Mouse (Mus musculus): ENCODE measurements at regions not wholly inside any gene's neighbourhood (a gene's known extent, or its start where the extent isn't known, plus 50 kb on each side); places are given as distances from the start of the nearest gene placed in this dataset.
A peak's percentile ranks its signal among the peaks of the same experiment; 100 is the strongest.

GRCm38 (mm10) chr5:82472146-82472545 is 882.8 kb downstream of the Tecrl start:
- Histone ChIP-seq H3K9me3 (no peaks in the 10 kb centered on the region), H3K4me2 (replicated peaks) (no peak overlapping the region), H3K9ac (replicated peaks) (no peak overlapping the region), H3K4me1 (no peaks in the 10 kb centered on the region), H3K27ac (replicated peaks) (no peak overlapping the region), H3K4me3 (no peak overlapping the region), H3K27me3 (no peaks in the 10 kb centered on the region), H3K36me3 (no peaks in the 10 kb centered on the region)
- ATAC-seq (replicated peaks), result no peak
- WGBS, result 80% methylated on average over 2 of the region's 2 CpGs

- Histone ChIP-seq H3K27ac (replicated peaks) (no peak overlapping the region), H3K36me3 (no peaks in the 10 kb centered on the region), H3K4me3 (no peak overlapping the region), H3K9ac (replicated peaks) (no peak overlapping the region), H3K4me1 (no peaks in the 10 kb centered on the region), H3K9me3 (no peaks in the 10 kb centered on the region), H3K27me3 (no peaks in the 10 kb centered on the region), H3K4me2 (replicated peaks) (no peak overlapping the region)
- WGBS, result 95% methylated on average over 2 of the region's 2 CpGs
- ATAC-seq (replicated peaks), result no peak
Measured at GRCm38 (mm10) chr5:82464272-82464671, 890.7 kb downstream of the Tecrl start.

- peak; percentile 46; the same call in 1 of the 2 replicates for ATAC-seq (replicated peaks)
- H3K27me3 ChIP-seq, result no peaks in the 10 kb centered on the region
- H3K9me3 ChIP-seq, result no peaks in the 10 kb centered on the region
- no peak overlapping the region for H3K9ac ChIP-seq (replicated peaks)
- no peak overlapping the region for H3K4me3 ChIP-seq
- H3K4me1 ChIP-seq, result no peaks in the 10 kb centered on the region
- H3K36me3 ChIP-seq, result no peaks in the 10 kb centered on the region
- no peak overlapping the region for H3K27ac ChIP-seq (replicated peaks)
- WGBS, result 42% methylated on average over 4 of the region's 4 CpGs
- no peak overlapping the region for H3K4me2 ChIP-seq (replicated peaks)
Measured at GRCm38 (mm10) chr5:82441288-82441687, 913.7 kb downstream of the Tecrl start.

GRCm38 (mm10) chr5:82440126-82440525 is 914.9 kb downstream of the Tecrl start:
- H3K4me1 ChIP-seq, result no peaks in the 10 kb centered on the region
- no peak for ATAC-seq (replicated peaks)
- H3K36me3 ChIP-seq, result no peaks in the 10 kb centered on the region
- no peaks in the 10 kb centered on the region for H3K27me3 ChIP-seq
- H3K4me3 ChIP-seq, result no peak overlapping the region
- H3K4me2 ChIP-seq (replicated peaks), result no peak overlapping the region
- 78% methylated on average over 2 of the region's 2 CpGs for WGBS
- H3K9ac ChIP-seq (replicated peaks), result no peak overlapping the region
- H3K27ac ChIP-seq (replicated peaks), result no peak overlapping the region
- no peaks in the 10 kb centered on the region for H3K9me3 ChIP-seq

- Histone ChIP-seq H3K9ac (replicated peaks) (no peak overlapping the region), H3K36me3 (no peaks in the 10 kb centered on the region), H3K27me3 (no peaks in the 10 kb centered on the region), H3K4me3 (no peak overlapping the region), H3K9me3 (no peaks in the 10 kb centered on the region), H3K4me1 (no peaks in the 10 kb centered on the region), H3K4me2 (replicated peaks) (no peak overlapping the region), H3K27ac (replicated peaks) (no peak overlapping the region)
- ATAC-seq (replicated peaks), result no peak
Measured at GRCm38 (mm10) chr5:82420396-82420795, 934.6 kb downstream of the Tecrl start.

- H3K4me3 ChIP-seq, result no peak overlapping the region
- 57% methylated on average over 5 of the region's 5 CpGs for WGBS
- no peak overlapping the region for H3K27ac ChIP-seq (replicated peaks)
- no peaks in the 10 kb centered on the region for H3K27me3 ChIP-seq
- ATAC-seq (replicated peaks), result peak; percentile 41; the same call in 1 of the 2 replicates
- H3K4me1 ChIP-seq, result no peaks in the 10 kb centered on the region
- H3K36me3 ChIP-seq, result no peaks in the 10 kb centered on the region
- H3K9me3 ChIP-seq, result no peaks in the 10 kb centered on the region
- no peak overlapping the region for H3K9ac ChIP-seq (replicated peaks)
- no peak overlapping the region for H3K4me2 ChIP-seq (replicated peaks)
Measured at GRCm38 (mm10) chr5:82396632-82397234, 958.3 kb downstream of the Tecrl start.

GRCm38 (mm10) chr5:82361624-82362023 is 993.4 kb downstream of the Tecrl start:
- Histone ChIP-seq H3K4me1 (no peaks in the 10 kb centered on the region), H3K4me2 (replicated peaks) (no peak overlapping the region), H3K9ac (replicated peaks) (no peak overlapping the region), H3K9me3 (no peaks in the 10 kb centered on the region), H3K36me3 (no peaks in the 10 kb centered on the region), H3K27me3 (no peaks in the 10 kb centered on the region), H3K27ac (replicated peaks) (no peak overlapping the region), H3K4me3 (no peak overlapping the region)
- no peak for ATAC-seq (replicated peaks)
- WGBS, result 67% methylated on average over 3 of the region's 3 CpGs

- 59% methylated on average over 5 of the region's 5 CpGs for WGBS
Measured at GRCm38 (mm10) chr5:82356336-82356735, 998.7 kb downstream of the Tecrl start.

GRCm38 (mm10) chr5:82351089-82351488 is 1003.9 kb downstream of the Tecrl start:
- no peak overlapping the region for H3K4me3 ChIP-seq
- H3K9me3 ChIP-seq, result no peaks in the 10 kb centered on the region
- no peak overlapping the region for H3K4me2 ChIP-seq (replicated peaks)
- H3K27ac ChIP-seq (replicated peaks), result no peak overlapping the region
- no peaks in the 10 kb centered on the region for H3K27me3 ChIP-seq
- H3K4me1 ChIP-seq, result 0 out of 2 replicates have a peak, but pooled peaks cover 3% of the 10 kb centered on the region
- 92% methylated on average over 2 of the region's 2 CpGs for WGBS
- no peaks in the 10 kb centered on the region for H3K36me3 ChIP-seq
- no peak for ATAC-seq (replicated peaks)
- no peak overlapping the region for H3K9ac ChIP-seq (replicated peaks)

More at GRCm38 (mm10) chr5:82356336-82356735, 998.7 kb downstream of the Tecrl start:
- no peaks in the 10 kb centered on the region for H3K36me3 ChIP-seq
- H3K9ac ChIP-seq (replicated peaks), result no peak overlapping the region
- no peak overlapping the region for H3K4me3 ChIP-seq
- no peak overlapping the region for H3K4me2 ChIP-seq (replicated peaks)
- H3K27ac ChIP-seq (replicated peaks), result no peak overlapping the region
- no peaks in the 10 kb centered on the region for H3K4me1 ChIP-seq
- H3K9me3 ChIP-seq, result no peaks in the 10 kb centered on the region
- ATAC-seq (replicated peaks), result no peak
- H3K27me3 ChIP-seq, result no peaks in the 10 kb centered on the region

- no peak overlapping the region for H3K9ac ChIP-seq (replicated peaks)
- no peaks in the 10 kb centered on the region for H3K27me3 ChIP-seq
- peak; percentile 70; the same call in 1 of the 2 replicates for ATAC-seq (replicated peaks)
- 0 out of 2 replicates have a peak, but pooled peaks cover 3% of the 10 kb centered on the region for H3K4me1 ChIP-seq
- H3K4me3 ChIP-seq, result no peak overlapping the region
- no peaks in the 10 kb centered on the region for H3K9me3 ChIP-seq
- 6% methylated on average over 7 of the region's 7 CpGs for WGBS
- no peak overlapping the region for H3K4me2 ChIP-seq (replicated peaks)
- H3K27ac ChIP-seq (replicated peaks), result no peak overlapping the region
- no peaks in the 10 kb centered on the region for H3K36me3 ChIP-seq
Measured at GRCm38 (mm10) chr5:82346672-82347071, 1008.3 kb downstream of the Tecrl start.

GRCm38 (mm10) chr5:82324354-82324753 is 1030.6 kb downstream of the Tecrl start:
- no peaks in the 10 kb centered on the region for H3K36me3 ChIP-seq
- H3K4me1 ChIP-seq, result no peaks in the 10 kb centered on the region
- ATAC-seq (replicated peaks), result peak; percentile 80
- H3K4me3 ChIP-seq, result no peak overlapping the region
- H3K9ac ChIP-seq (replicated peaks), result no peak overlapping the region
- no peak overlapping the region for H3K27ac ChIP-seq (replicated peaks)
- no peaks in the 10 kb centered on the region for H3K27me3 ChIP-seq
- H3K4me2 ChIP-seq (replicated peaks), result no peak overlapping the region
- WGBS, result 33% methylated on average over 4 of the region's 4 CpGs
- H3K9me3 ChIP-seq, result no peaks in the 10 kb centered on the region

- 72% methylated on average over 1 of the region's 1 CpGs for WGBS
- Histone ChIP-seq H3K27me3 (no peaks in the 10 kb centered on the region), H3K4me1 (no peaks in the 10 kb centered on the region), H3K4me3 (no peak overlapping the region), H3K9me3 (no peaks in the 10 kb centered on the region), H3K27ac (replicated peaks) (no peak overlapping the region), H3K9ac (replicated peaks) (no peak overlapping the region), H3K36me3 (no peaks in the 10 kb centered on the region), H3K4me2 (replicated peaks) (no peak overlapping the region)
- no peak for ATAC-seq (replicated peaks)
Measured at GRCm38 (mm10) chr5:82319709-82320333, 1035.2 kb downstream of the Tecrl start.

GRCm38 (mm10) chr5:82312054-82312453 is 1042.9 kb downstream of the Tecrl start:
- WGBS, result 17% methylated on average over 6 of the region's 6 CpGs
- no peak overlapping the region for H3K4me3 ChIP-seq
- no peak overlapping the region for H3K27ac ChIP-seq (replicated peaks)
- no peak for ATAC-seq (replicated peaks)
- no peaks in the 10 kb centered on the region for H3K9me3 ChIP-seq
- H3K9ac ChIP-seq (replicated peaks), result no peak overlapping the region
- no peaks in the 10 kb centered on the region for H3K36me3 ChIP-seq
- H3K27me3 ChIP-seq, result no peaks in the 10 kb centered on the region
- no peak overlapping the region for H3K4me2 ChIP-seq (replicated peaks)
- peaks cover 3% of the 10 kb centered on the region; the same call in 1 of the 2 replicates for H3K4me1 ChIP-seq
